Mouse (Mus musculus): ENCODE results near the gene Chic1.

Gene Chic1

GRCm38 (mm10) chrX:103432293-103432692, 76.0 kb downstream of the Chic1 start:
- 78% methylated on average over 7 of the region's 7 CpGs for WGBS

- 25% methylated on average over 9 of the region's 9 CpGs for WGBS
Measured at GRCm38 (mm10) chrX:103438023-103438422, 81.7 kb downstream of the Chic1 start.

- WGBS = 0% methylated on average over 1 of the region's 1 CpGs
Measured at GRCm38 (mm10) chrX:103440803-103441202, 84.5 kb downstream of the Chic1 start.

GRCm38 (mm10) chrX:103443755-103444154, 87.5 kb downstream of the Chic1 start:
- 39% methylated on average over 7 of the region's 7 CpGs for WGBS

Measured in cerebral cortex, adult 2 months (tissue).